Mouse (Mus musculus): ENCODE measurements around the gene Dll3. TPM values are rescaled to one million over a fixed set of nuclear protein-coding genes. Genes with fewer than 3 reads are reported as not detected.
A peak's percentile ranks its signal among the peaks of the same experiment; 100 is the strongest.

The Dll3 gene
- polyA plus RNA-seq, 1 experiment from 2014 or later = 0.43 TPM

DNA sequence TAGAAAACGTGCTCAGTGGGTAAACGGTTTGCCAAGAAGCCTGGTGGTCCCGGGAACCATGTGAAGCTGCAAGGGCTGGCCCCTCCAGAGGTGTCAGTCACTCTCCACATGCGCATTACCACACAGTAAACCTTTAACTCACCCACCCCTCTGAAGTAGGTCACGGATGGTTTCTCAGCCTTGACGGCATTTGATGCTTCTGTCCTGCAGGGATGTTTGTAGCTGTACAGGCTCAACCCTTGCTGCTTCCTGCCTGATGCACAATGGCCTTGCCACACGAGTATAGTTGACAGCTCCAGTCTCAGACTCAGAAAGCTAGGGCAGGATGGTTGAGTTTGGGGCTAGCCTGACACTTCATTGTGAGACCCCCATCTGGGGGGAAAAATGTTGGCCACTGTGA, 21.4 kb downstream of the Dll3 start:
- 74% methylated on average over 7 of the region's 7 CpGs for WGBS
- Histone ChIP-seq H3K27me3 (ENCODE audit: insufficient read depth, low read length) (no peaks in the 10 kb centered on the region), H3K27ac (ENCODE audit: low read depth) (no peak overlapping the region), H3K9me3 (ENCODE audit: low read depth, low read length) (no peaks in the 10 kb centered on the region), H3K9ac (no peak overlapping the region), H3K4me3 (ENCODE audit: low read depth, low read length) (no peak overlapping the region), H3K4me2 (no peak overlapping the region), H3K36me3 (ENCODE audit: insufficient read depth) (no peaks in the 10 kb centered on the region), H3K4me1 (ENCODE audit: insufficient read depth) (0 out of 2 replicates have a peak, but pooled peaks cover 6% of the 10 kb centered on the region)
- DNase-seq (no peak), ATAC-seq (ENCODE audit: insufficient read depth) (no peak)
- no peak for TF ChIP-seq CTCF (IDR thresholded peaks at IDR 0.05; ENCODE audit: low read depth)

DNA sequence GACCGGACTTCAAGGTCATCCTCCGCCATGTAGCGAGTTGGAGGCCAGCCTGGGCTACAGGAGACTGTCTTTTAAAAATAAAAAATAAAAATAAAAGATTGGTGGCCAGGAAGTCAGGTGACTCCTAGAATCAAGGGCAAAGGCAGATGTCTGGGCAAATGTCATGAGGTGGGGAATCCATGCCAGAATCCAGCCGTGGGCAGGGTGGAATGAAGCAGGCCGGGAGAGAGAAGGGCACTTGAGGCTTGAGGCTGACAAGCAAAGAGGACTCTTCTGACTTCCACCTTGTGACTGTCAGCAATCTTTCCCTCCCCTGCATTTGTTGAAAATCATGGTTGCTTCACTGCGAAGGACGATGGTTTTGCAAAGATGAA, 23.8 kb downstream of the Dll3 start:
- DNase-seq = no peak
- Histone ChIP-seq H3K9me3 (ENCODE audit: low read depth, low read length) (no peaks in the 10 kb centered on the region), H3K27me3 (ENCODE audit: insufficient read depth, low read length) (no peaks in the 10 kb centered on the region), H3K4me1 (ENCODE audit: insufficient read depth) (0 out of 2 replicates have a peak, but pooled peaks cover 6% of the 10 kb centered on the region), H3K36me3 (ENCODE audit: insufficient read depth) (no peaks in the 10 kb centered on the region), H3K4me3 (ENCODE audit: low read depth, low read length) (peak overlapping the region; percentile 67), H3K27ac (ENCODE audit: low read depth) (no peak overlapping the region), H3K4me2 (peak overlapping the region; percentile 88), H3K9ac (peak overlapping the region; percentile 85)
- TF ChIP-seq CTCF (IDR thresholded peaks at IDR 0.05; ENCODE audit: low read depth) = no peak
- no peak for ATAC-seq (ENCODE audit: insufficient read depth)
- 83% methylated on average over 7 of the region's 7 CpGs for WGBS

DNA sequence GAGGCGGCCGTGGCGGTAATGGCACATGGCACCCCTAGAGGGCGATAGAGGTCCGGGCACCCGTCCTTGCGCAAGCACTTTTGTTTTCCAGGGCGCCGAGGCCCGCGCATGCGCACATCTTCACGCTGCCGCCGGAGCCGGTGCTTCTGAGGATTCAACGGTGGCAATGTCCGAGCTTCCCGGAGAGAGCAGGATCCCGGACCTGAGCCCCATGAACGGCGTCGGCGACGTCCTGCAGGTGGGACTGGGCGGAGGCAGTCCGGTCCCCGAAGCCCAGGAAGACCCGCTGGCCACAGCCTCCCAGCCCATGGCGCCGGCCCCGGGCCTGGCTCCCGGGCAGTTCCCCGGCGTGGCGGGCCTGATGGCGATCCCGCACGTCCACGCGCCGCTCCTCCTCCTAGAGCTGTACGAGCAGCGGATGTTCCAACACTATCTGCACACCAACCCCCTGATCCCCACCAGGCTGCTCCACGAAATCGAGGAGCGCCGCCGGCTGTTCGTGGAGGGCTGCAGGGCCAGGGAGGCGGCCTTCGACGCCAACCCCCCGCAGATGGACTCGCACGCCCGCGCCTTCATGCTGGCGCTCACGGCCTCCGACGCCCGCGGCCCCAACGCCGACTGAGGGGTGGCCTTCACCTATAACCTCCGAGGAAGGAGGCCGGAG, 24.3 kb downstream of the Dll3 start, which contains the start of gene Eid2b:
Eid2b (plus strand) TSS at position 125 of the 664 bp plus-strand sequence.
- 3% methylated on average over 61 of the region's 68 CpGs for WGBS

DNA sequence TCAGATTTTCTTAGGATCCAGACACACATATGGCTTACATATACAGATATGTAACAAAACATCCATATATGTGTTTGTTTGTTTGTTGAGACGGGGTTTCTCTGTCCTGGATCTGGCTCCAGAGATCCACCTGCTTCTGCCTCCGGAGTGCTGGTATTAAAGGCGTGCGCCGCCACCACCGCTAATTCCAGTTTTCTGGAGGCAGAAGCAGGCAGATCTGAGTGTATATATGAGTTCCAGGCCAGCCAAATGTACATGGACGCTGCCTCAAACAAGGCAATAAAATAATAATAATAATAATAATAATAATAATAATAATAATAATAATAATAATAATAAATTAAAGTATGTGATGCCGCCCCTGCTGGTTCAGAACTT, 24.8 kb downstream of the Dll3 start:
- Histone ChIP-seq H3K9me3 (ENCODE audit: low read depth, low read length) (no peaks in the 10 kb centered on the region), H3K4me3 (ENCODE audit: low read depth, low read length) (no peak overlapping the region; the same call in 1 of the 2 replicates), H3K9ac (no peak overlapping the region), H3K36me3 (ENCODE audit: insufficient read depth) (peaks cover 5% of the 10 kb centered on the region; the same call in 1 of the 2 replicates), H3K4me2 (no peak overlapping the region; the same call in 1 of the 2 replicates), H3K27me3 (ENCODE audit: insufficient read depth, low read length) (no peaks in the 10 kb centered on the region), H3K4me1 (ENCODE audit: insufficient read depth) (0 out of 2 replicates have a peak, but pooled peaks cover 6% of the 10 kb centered on the region), H3K27ac (ENCODE audit: low read depth) (no peak overlapping the region)
- TF ChIP-seq CTCF (IDR thresholded peaks at IDR 0.05; ENCODE audit: low read depth) = no peak
- ATAC-seq (ENCODE audit: insufficient read depth) (peak; percentile 43), DNase-seq (no peak)
- 56% methylated on average over 8 of the region's 8 CpGs for WGBS

More for the DNA sequence above, 24.3 kb downstream of the Dll3 start, which contains the start of gene Eid2b:
- peak; percentile 74 for ATAC-seq (ENCODE audit: insufficient read depth)
- Histone ChIP-seq H3K36me3 (ENCODE audit: insufficient read depth) (peaks cover under 1% of the 10 kb centered on the region; the same call in 1 of the 2 replicates), H3K27me3 (ENCODE audit: insufficient read depth, low read length) (no peaks in the 10 kb centered on the region), H3K4me2 (peak within 1 kb of the TSS; percentile 88), H3K27ac (ENCODE audit: low read depth) (peak within 1 kb of the TSS; percentile 60; the same call in 1 of the 2 replicates), H3K9me3 (ENCODE audit: low read depth, low read length) (no peaks in the 10 kb centered on the region), H3K9ac (peak within 1 kb of the TSS; percentile 85), H3K4me1 (ENCODE audit: insufficient read depth) (0 out of 2 replicates have a peak, but pooled peaks cover 6% of the 10 kb centered on the region), H3K4me3 (ENCODE audit: low read depth, low read length) (peak within 1 kb of the TSS; percentile 67)
- TF ChIP-seq CTCF (IDR thresholded peaks at IDR 0.05; ENCODE audit: low read depth) = peak; percentile 95
- DNase-seq = peak; percentile 97

DNA sequence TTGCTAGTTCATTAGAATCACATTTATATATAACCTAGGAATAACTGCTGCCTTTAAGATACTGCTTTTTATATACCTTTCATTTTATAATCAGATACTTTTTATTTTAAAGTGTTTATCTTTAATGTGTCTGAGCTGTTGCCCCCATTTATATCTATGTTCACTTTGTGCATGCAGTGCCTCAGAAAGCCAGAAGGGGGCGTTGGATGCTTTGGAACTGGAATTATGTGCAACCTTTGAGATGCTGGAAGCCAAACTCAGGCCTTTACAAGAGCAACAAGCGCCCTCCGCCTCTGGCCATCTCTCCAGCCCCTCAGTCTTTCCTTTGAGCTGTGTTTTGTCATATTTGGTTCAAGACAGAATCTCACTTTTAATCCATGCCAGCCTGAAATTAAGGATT, 30.3 kb downstream of the Dll3 start:
- H3K36me3 ChIP-seq (ENCODE audit: insufficient read depth) = peaks cover 11% of the 10 kb centered on the region; the same call in 1 of the 2 replicates
- WGBS = 65% methylated on average over 3 of the region's 3 CpGs
- ATAC-seq (ENCODE audit: insufficient read depth) = no peak

DNA sequence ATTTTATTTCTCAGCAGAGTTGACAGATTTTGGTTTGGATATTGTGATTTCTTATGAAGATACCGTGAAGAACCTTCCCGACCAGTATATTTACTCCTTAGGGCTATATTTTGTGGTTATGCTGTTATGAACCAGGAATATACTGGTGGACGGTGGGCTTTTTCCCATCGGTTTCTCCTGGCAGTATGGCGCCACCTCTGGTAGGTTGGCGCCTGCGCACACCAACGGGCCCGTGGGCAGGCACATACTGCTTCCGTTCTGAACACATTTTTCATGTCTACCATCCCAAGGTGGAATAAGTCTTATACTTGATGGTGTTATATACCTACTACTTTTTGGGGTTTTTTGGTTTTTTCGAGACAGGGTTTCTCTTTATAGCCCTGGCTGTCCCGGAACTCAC, 32.7 kb downstream of the Dll3 start:
- WGBS = 90% methylated on average over 12 of the region's 12 CpGs
- Histone ChIP-seq H3K9ac (no peak overlapping the region), H3K9me3 (ENCODE audit: low read depth, low read length) (no peaks in the 10 kb centered on the region), H3K4me3 (ENCODE audit: low read depth, low read length) (peak overlapping the region; percentile 83; the same call in 1 of the 2 replicates), H3K27me3 (ENCODE audit: insufficient read depth, low read length) (no peaks in the 10 kb centered on the region), H3K4me2 (peak overlapping the region; percentile 89; the same call in 1 of the 2 replicates), H3K36me3 (ENCODE audit: insufficient read depth) (peaks cover 11% of the 10 kb centered on the region; the same call in 1 of the 2 replicates), H3K4me1 (ENCODE audit: insufficient read depth) (peaks cover 5% of the 10 kb centered on the region; the same call in 1 of the 2 replicates), H3K27ac (ENCODE audit: low read depth) (no peak overlapping the region)
- peak; percentile 43 for TF ChIP-seq CTCF (IDR thresholded peaks at IDR 0.05; ENCODE audit: low read depth)
- DNase-seq (no peak), ATAC-seq (ENCODE audit: insufficient read depth) (no peak)

More for the DNA sequence above, 30.3 kb downstream of the Dll3 start:
- H3K27me3 ChIP-seq (ENCODE audit: insufficient read depth, low read length) = no peaks in the 10 kb centered on the region
- H3K4me1 ChIP-seq (ENCODE audit: insufficient read depth) = peaks cover 5% of the 10 kb centered on the region; the same call in 1 of the 2 replicates
- peak; percentile 32 for TF ChIP-seq CTCF (IDR thresholded peaks at IDR 0.05; ENCODE audit: low read depth)
- H3K4me3 ChIP-seq (ENCODE audit: low read depth, low read length) = no peak overlapping the region
- DNase-seq = no peak
- no peaks in the 10 kb centered on the region for H3K9me3 ChIP-seq (ENCODE audit: low read depth, low read length)
- H3K27ac ChIP-seq (ENCODE audit: low read depth) = no peak overlapping the region
- H3K9ac ChIP-seq = no peak overlapping the region
- no peak overlapping the region for H3K4me2 ChIP-seq

DNA sequence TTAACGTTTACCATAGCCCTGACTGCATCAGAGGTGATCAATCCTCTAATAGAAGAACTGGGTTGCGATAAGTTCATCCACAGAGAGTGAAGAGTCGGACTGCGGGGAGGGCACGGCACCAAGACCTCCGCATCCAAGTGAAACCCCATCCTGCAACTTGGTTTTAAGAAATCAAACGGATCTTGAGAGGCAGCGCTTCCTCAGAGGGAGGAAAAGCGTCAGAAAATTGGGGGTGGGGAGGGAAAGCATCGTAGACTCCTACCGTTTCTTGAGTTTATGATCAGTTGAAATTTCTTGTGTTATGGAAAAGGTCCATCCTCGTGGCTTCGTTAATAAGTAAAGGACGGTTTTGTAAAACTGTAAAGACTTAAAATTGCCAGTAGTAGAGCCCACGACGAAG, 33.5 kb downstream of the Dll3 start:
- Histone ChIP-seq H3K4me3 (ENCODE audit: low read depth, low read length) (peak overlapping the region; percentile 83), H3K36me3 (ENCODE audit: insufficient read depth) (peaks cover 11% of the 10 kb centered on the region; the same call in 1 of the 2 replicates), H3K4me2 (peak overlapping the region; percentile 89), H3K4me1 (ENCODE audit: insufficient read depth) (peaks cover 5% of the 10 kb centered on the region; the same call in 1 of the 2 replicates), H3K27me3 (ENCODE audit: insufficient read depth, low read length) (no peaks in the 10 kb centered on the region), H3K9ac (peak overlapping the region; percentile 96), H3K9me3 (ENCODE audit: low read depth, low read length) (no peaks in the 10 kb centered on the region), H3K27ac (ENCODE audit: low read depth) (peak overlapping the region; percentile 84)
- 25% methylated on average over 16 of the region's 16 CpGs for WGBS
- DNase-seq (no peak), ATAC-seq (ENCODE audit: insufficient read depth) (no peak)
- TF ChIP-seq CTCF (IDR thresholded peaks at IDR 0.05; ENCODE audit: low read depth) = no peak

All from lung, embryonic 14.5 days (tissue).